Mouse (Mus musculus) E14TG2a.4 (cell line): ENCODE measurements around the gene Slc31a2.
A peak's percentile ranks its signal among the peaks of the same experiment; 100 is the strongest.

ENCODE experiments used
- H3K27me3 ChIP-seq: 2 replicates; pipeline ENCODE4 v1.6.1; 2014; ENCODE audit warnings: low read length, control low read depth; ENCODE audit not compliant: insufficient read depth
- H3K36me3 ChIP-seq: 2 replicates; pipeline ENCODE4 v1.6.1; 2014; ENCODE audit warnings: low read length, control low read depth; ENCODE audit not compliant: insufficient read depth
- H3K4me1 ChIP-seq: replicated peaks from 2 replicates; pipeline ENCODE4 v1.6.1; 2014; ENCODE audit warnings: low read depth, low read length, control low read depth
- H3K4me3 ChIP-seq: replicated peaks from 2 replicates; pipeline ENCODE4 v1.5.1; 2014; ENCODE audit warnings: mild to moderate bottlenecking, low read length
- H3K9me3 ChIP-seq: 2 replicates; pipeline ENCODE4 v1.6.1; 2014; ENCODE audit warnings: low read length, control low read depth
- CTCF ChIP-seq: conservative IDR thresholded peaks from 2 replicates; pipeline ENCODE4 v1.5.1; 2014; ENCODE audit warnings: low read length
- NANOG ChIP-seq: IDR thresholded peaks from 2 replicates; pipeline ENCODE4 v1.6.1; 2014; ENCODE audit warnings: borderline replicate concordance, low read length, mixed read lengths
- POU5F1 ChIP-seq: IDR thresholded peaks from 2 replicates; pipeline ENCODE4 v1.6.1; 2014; ENCODE audit warnings: low read length, borderline replicate concordance

Slc31a2 gene

DNA sequence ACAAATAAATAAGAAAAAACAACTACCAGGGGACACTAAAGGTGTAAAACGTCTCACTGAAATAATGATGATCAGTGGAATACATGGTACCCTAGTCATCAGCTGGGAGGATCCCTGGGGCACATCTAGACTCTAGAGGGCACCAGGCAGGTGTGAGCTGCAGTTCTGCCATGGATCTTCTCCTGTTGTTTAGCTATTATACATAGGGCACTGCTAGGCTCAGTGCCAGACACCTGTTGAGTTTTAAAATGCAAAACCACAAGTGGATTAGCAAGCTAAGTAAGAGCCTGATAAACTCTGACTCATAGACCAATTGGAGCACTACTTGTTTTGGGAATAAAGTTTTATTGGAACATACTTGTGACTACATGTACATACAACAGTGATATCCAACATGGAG lies 55.9 kb downstream of the Slc31a2 start:
- H3K4me1 ChIP-seq: peaks cover 47% of the 10 kb centered on the region
- H3K36me3 ChIP-seq: peaks cover 46% of the 10 kb centered on the region
- no peak for TF ChIP-seq CTCF
- no peak for TF ChIP-seq NANOG
- TF ChIP-seq POU5F1: no peak
- H3K27me3 ChIP-seq: no peaks in the 10 kb centered on the region
- H3K9me3 ChIP-seq: no peaks in the 10 kb centered on the region
- H3K4me3 ChIP-seq: no peak overlapping the region

DNA sequence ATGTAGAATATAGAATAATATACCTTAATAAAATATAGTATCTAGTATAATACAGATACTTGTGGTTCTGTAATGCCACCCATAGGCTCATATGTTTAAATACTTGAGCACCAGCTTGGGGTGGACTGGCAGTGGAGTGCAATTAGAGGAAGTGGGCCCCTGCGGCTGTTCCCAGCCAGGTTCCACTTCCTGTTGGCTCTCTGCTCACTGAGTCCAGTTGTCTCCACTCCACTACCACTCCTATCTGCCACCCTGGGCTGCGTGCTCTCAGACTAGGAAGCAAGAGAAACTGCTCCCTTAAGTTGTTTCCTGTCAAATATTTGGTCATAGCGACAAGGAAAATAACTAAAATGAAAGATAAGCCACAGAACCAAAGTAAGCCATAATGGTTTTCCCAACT lies 60.3 kb downstream of the Slc31a2 start:
- Histone ChIP-seq H3K36me3 (peaks cover 75% of the 10 kb centered on the region), H3K4me3 (no peak overlapping the region), H3K9me3 (no peaks in the 10 kb centered on the region), H3K27me3 (no peaks in the 10 kb centered on the region), H3K4me1 (peaks cover 4% of the 10 kb centered on the region)
- TF ChIP-seq NANOG: no peak
- TF ChIP-seq POU5F1: no peak
- TF ChIP-seq CTCF: no peak

DNA sequence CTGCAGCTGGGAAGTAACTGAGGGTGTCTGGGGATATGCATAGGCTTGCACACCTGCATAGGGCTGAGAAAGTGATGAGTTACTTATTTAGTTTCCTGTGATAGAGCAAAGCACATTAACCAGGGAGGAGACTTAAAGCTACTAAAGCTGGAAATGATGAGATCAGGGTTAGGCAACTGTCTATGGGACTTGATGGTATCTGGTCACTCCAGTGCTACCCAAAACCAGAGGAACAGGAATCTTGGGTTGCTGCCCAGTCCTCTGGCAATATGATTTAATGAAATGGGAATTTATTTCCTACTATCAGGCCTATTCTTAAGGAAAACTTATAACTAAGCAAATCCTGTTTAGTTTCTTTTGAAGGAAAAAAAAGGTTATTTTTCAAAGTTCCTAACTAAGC lies 63.7 kb downstream of the Slc31a2 start:
- Histone ChIP-seq H3K4me3 (no peak overlapping the region), H3K4me1 (no peaks in the 10 kb centered on the region), H3K9me3 (no peaks in the 10 kb centered on the region), H3K27me3 (no peaks in the 10 kb centered on the region), H3K36me3 (peaks cover 69% of the 10 kb centered on the region)
- no peak for TF ChIP-seq POU5F1
- no peak for TF ChIP-seq CTCF
- no peak for TF ChIP-seq NANOG

DNA sequence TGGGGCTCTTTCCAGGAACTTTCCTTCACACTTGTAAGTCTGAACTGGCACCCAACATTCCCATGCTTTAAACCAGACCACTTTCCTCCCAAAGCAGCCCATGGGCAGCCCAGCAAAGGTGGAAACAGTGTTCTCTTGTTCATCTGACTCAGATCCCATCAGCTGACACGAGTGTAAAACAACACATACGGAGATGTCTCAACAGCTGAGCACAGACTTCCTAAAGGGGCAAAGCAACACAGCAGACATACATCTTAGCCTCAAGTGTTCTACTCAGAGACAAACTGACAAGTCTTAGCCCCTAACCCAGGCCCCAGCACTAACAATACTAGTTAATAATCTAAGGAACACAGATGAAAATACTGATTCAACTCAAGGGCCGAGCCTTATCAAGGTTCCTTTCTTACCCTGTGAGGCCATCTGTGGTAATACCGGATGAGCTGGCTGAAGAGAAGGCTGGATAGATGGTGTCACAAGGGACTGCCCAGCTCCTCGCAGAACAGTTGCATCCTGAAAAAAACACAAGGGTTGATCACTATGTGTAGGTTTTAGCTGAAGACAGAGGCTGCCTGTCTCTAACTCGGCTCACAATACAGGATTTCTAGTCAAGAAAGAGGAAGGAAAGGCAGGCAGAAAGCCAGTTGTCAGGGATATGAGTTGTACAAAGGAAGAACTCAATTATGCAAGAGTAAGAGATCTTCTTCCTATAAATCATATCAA lies 66.7 kb downstream of the Slc31a2 start:
- no peaks in the 10 kb centered on the region for H3K27me3 ChIP-seq
- H3K4me1 ChIP-seq: no peaks in the 10 kb centered on the region
- H3K4me3 ChIP-seq: no peak overlapping the region
- peaks cover 51% of the 10 kb centered on the region for H3K36me3 ChIP-seq
- no peaks in the 10 kb centered on the region for H3K9me3 ChIP-seq
- TF ChIP-seq NANOG: no peak
- TF ChIP-seq CTCF: no peak
- no peak for TF ChIP-seq POU5F1

DNA sequence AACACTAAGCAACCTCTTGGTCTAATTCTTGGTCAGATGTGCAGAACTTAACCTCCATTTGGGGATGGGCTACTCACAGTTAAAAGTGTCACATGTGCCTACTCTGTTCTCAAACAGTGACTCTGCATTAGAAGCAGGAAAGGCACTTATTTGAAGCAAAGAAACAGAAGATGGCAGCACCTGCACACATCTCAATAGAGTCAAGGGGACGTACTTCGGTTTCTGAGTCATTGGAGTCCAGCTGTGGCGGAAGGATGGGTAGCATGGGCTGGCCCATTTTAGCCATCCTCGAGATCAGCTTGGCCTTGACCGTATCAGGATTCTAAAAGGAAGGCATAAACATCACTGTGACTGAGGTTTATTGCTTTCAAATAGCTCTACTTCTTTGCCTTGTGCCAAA lies 69.6 kb downstream of the Slc31a2 start:
- Histone ChIP-seq H3K27me3 (no peaks in the 10 kb centered on the region), H3K9me3 (no peaks in the 10 kb centered on the region), H3K36me3 (peaks cover 45% of the 10 kb centered on the region), H3K4me3 (no peak overlapping the region), H3K4me1 (no peaks in the 10 kb centered on the region)
- TF ChIP-seq CTCF (no peak), POU5F1 (no peak), NANOG (no peak)

GRCm38 (mm10) chr4:62338536-62338935 lies 76.2 kb downstream of the Slc31a2 start:
- H3K4me3 ChIP-seq: no peak overlapping the region
- no peaks in the 10 kb centered on the region for H3K9me3 ChIP-seq
- H3K4me1 ChIP-seq: no peaks in the 10 kb centered on the region
- H3K36me3 ChIP-seq: peaks cover 31% of the 10 kb centered on the region
- H3K27me3 ChIP-seq: no peaks in the 10 kb centered on the region
- no peak for TF ChIP-seq POU5F1
- TF ChIP-seq NANOG: no peak
- TF ChIP-seq CTCF: no peak

DNA sequence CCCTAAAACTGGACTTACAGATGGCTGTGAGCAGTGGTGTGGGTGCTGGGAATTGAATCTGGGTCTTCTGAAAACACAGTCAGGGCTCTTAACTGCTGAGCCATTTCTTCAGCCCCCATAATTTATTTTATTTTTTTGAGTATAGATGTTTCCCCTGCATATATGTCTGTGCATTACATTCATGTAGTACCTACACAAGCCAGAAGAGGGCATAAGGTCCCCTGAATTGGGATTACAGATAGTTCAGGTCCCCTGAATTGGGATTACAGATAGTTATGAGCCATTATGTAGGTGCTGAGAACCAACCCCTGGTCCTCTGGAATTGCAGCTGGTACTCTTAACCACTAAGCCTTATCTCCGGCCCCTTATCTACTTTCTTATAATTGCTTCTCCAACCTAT lies 81.6 kb downstream of the Slc31a2 start:
- peak; percentile 62 for TF ChIP-seq CTCF
- TF ChIP-seq NANOG: no peak
- no peak for TF ChIP-seq POU5F1
- Histone ChIP-seq H3K27me3 (no peaks in the 10 kb centered on the region), H3K4me3 (no peak overlapping the region), H3K36me3 (peaks cover 20% of the 10 kb centered on the region), H3K9me3 (no peaks in the 10 kb centered on the region), H3K4me1 (no peaks in the 10 kb centered on the region)

GRCm38 (mm10) chr4:62345827-62346226 lies 83.5 kb downstream of the Slc31a2 start:
- H3K27me3 ChIP-seq: no peaks in the 10 kb centered on the region
- no peak overlapping the region for H3K4me3 ChIP-seq
- H3K36me3 ChIP-seq: peaks cover 19% of the 10 kb centered on the region
- TF ChIP-seq NANOG: no peak
- no peak for TF ChIP-seq CTCF
- no peak for TF ChIP-seq POU5F1
- H3K9me3 ChIP-seq: no peaks in the 10 kb centered on the region
- no peaks in the 10 kb centered on the region for H3K4me1 ChIP-seq

- TF ChIP-seq CTCF (no peak), POU5F1 (no peak), NANOG (no peak)
- H3K4me1 ChIP-seq: no peaks in the 10 kb centered on the region
These were observed 85.4 kb downstream of the Slc31a2 start for GRCm38 (mm10) chr4:62347605-62348328.

More at GRCm38 (mm10) chr4:62347605-62348328, 85.4 kb downstream of the Slc31a2 start:
- H3K36me3 ChIP-seq: peaks cover 20% of the 10 kb centered on the region
- no peak overlapping the region for H3K4me3 ChIP-seq
- H3K27me3 ChIP-seq: no peaks in the 10 kb centered on the region
- no peaks in the 10 kb centered on the region for H3K9me3 ChIP-seq
